Mouse (Mus musculus) neutrophil, adult 5-6 weeks (primary cell): ENCODE results near the gene Nufip2. TPM values are rescaled to one million over a fixed set of nuclear protein-coding genes. Genes with fewer than 3 reads are reported as not detected.
"Not testable (repeated sequence)": the region's sequence is repeated elsewhere in the genome, so short reads cannot be mapped to it uniquely, and the experiment has no call there.

Experiments
- ATAC-seq: fragments of 151-379, 151-347 bp; 2 replicates; pipeline ENCODE4 v1.8.0; 2017; ENCODE audit warnings: mild to moderate bottlenecking, moderate TSS enrichment; ENCODE audit not compliant: insufficient number of reproducible peaks, poor library complexity, low FRiP score, severe bottlenecking; ENCODE audit errors: extremely low read depth
- total RNA-seq: library from RNA; stranded (forward); fragments of 200-1000 nt; gene quantifications from 2 replicates; pipeline ENCODE4 v1.2.3, GENCODE M21; 2017

Nufip2 gene
- total RNA-seq = 176 and 178 TPM in 2 replicates

- peak; percentile 97 for ATAC-seq
Measured at GRCm38 (mm10) chr11:77685383-77686265, at the start of gene Nufip2. Gene Nufip2, plus strand, starts transcription at chr11:77686155.

- ATAC-seq = no peak
Measured at GRCm38 (mm10) chr11:77641390-77641789, 44.6 kb upstream of the Nufip2 start.

GRCm38 (mm10) chr11:77645481-77645880 lies 40.5 kb upstream of the Nufip2 start:
- ATAC-seq = no peak

GRCm38 (mm10) chr11:77648878-77649277 lies 37.1 kb upstream of the Nufip2 start:
- no peak for ATAC-seq

- ATAC-seq = no peak
Measured at GRCm38 (mm10) chr11:77652484-77652883, 33.5 kb upstream of the Nufip2 start.

GRCm38 (mm10) chr11:77653406-77654190 lies 32.4 kb upstream of the Nufip2 start:
- not testable (repeated sequence) for ATAC-seq

GRCm38 (mm10) chr11:77659986-77660385 lies 26.0 kb upstream of the Nufip2 start:
- no peak for ATAC-seq

- ATAC-seq = no peak
Measured at GRCm38 (mm10) chr11:77663639-77664038, 22.3 kb upstream of the Nufip2 start.

GRCm38 (mm10) chr11:77664046-77664445 lies 21.9 kb upstream of the Nufip2 start:
- no peak for ATAC-seq

GRCm38 (mm10) chr11:77665384-77665783 lies 20.6 kb upstream of the Nufip2 start:
- not testable (repeated sequence) for ATAC-seq

- not testable (repeated sequence) for ATAC-seq
Measured at GRCm38 (mm10) chr11:77666766-77667165, 19.2 kb upstream of the Nufip2 start.

GRCm38 (mm10) chr11:77672746-77673145 lies 13.2 kb upstream of the Nufip2 start:
- no peak for ATAC-seq

- 0 out of 2 replicates have a peak, but pooled peaks have one; percentile 26 for ATAC-seq
Measured at GRCm38 (mm10) chr11:77673428-77673991, 12.4 kb upstream of the Nufip2 start.

- ATAC-seq = no peak
Measured at GRCm38 (mm10) chr11:77680018-77680417, 5.9 kb upstream of the Nufip2 start.

- ATAC-seq = no peak
Measured at GRCm38 (mm10) chr11:77684896-77685295, 1.1 kb upstream of the Nufip2 start.

GRCm38 (mm10) chr11:77686346-77686840 lies 438 bp downstream of the Nufip2 start:
- peak; percentile 7; the same call in 1 of the 2 replicates for ATAC-seq

GRCm38 (mm10) chr11:77686841-77687540 lies 1.0 kb downstream of the Nufip2 start:
- no peak for ATAC-seq

GRCm38 (mm10) chr11:77687541-77688131 lies 1.7 kb downstream of the Nufip2 start:
- ATAC-seq = no peak
